Mouse (Mus musculus): ENCODE measurements around the gene Krtap4-7.
"Not testable (repeated sequence)": the region's sequence is repeated elsewhere in the genome, so short reads cannot be mapped to it uniquely, and the experiment has no call there.

Krtap4-7 gene

DNA sequence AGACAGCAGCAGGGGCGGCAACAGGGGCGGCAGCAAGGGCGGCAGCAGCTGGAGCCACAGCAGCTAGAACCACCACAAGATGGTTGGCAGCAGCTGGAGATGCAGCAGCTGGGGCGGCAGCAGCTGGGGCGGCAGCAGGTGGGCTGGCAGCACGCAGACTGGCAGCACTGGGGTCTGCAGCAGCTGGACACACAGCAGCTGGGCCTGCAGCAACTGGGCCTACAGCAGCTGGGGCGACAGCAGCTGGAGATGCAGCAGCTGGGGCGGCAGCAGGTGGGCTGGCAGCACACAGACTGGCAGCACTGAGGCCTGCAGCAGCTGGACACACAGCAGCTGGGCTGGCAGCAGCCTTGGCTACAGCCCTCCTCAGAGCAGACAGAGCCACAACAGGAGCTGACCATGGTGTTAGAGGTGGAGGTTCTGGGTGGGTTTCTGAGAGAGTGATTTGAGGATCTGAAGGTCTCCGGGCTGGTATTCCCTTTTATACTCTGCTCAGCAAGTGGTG lies at the start of gene Krtap4-7:
Krtap4-7 (minus strand) TSS at position 455 of the 505 bp plus-strand sequence.
- not testable (repeated sequence) for DNase-seq (ENCODE audit: low spot score)

DNA sequence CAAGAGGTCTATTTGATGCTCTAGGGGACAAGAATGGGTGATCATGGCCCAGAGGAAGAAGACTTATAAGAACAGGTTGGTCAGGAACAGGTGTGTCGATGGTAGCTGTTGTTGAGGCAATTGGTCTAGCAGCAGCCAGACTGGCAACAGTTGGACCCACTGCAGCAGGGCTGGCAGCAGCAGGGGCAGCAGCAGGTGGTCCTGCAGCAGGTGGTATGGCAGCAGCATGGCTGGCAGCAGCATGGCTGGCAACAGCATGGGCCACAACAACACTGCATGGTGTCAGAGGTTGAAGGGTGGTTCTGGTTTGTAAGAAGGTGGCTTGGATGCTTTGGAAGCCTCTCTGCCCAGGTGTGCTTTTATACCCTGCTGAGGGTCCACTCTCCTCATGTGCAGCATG lies 46.6 kb upstream of the Krtap4-7 start, which contains the start of gene Gm14190:
Gm14190 (minus strand) TSS at position 278 of the 400 bp plus-strand sequence.
- no peak for DNase-seq (ENCODE audit: low spot score)

DNA sequence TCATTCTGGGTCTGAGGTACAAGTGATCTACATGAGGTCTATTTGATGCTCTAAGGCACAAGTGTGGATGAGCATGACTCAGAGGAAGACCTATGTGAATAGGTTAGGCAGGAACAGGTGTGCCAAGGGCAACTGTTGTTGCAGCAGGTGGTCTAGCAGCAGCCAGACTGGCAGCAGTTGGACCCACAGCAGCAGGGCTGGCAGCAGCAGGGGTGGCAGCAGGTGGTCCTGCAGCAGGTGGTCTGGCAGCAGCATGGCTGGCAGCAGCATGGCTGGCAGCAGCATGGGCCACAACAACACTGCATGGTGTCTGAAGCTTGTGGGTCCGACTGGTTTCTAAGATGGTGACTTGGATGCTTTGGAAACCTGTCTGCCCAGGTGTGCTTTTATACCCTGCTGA lies 41.3 kb upstream of the Krtap4-7 start:
- not testable (repeated sequence) for DNase-seq (ENCODE audit: low spot score)

GRCm38 (mm10) chr11:99683481-99683880 lies 39.6 kb upstream of the Krtap4-7 start:
- DNase-seq (ENCODE audit: low spot score), result no peak

- no peak for DNase-seq (ENCODE audit: low spot score)
Measured at GRCm38 (mm10) chr11:99665860-99666259, 22.0 kb upstream of the Krtap4-7 start, which contains the start of gene Krtap4-6. Krtap4-6 (minus strand) TSS chr11:99665960.

- DNase-seq (ENCODE audit: low spot score), result no peak
Measured at GRCm38 (mm10) chr11:99662802-99663201, 18.9 kb upstream of the Krtap4-7 start.

DNA sequence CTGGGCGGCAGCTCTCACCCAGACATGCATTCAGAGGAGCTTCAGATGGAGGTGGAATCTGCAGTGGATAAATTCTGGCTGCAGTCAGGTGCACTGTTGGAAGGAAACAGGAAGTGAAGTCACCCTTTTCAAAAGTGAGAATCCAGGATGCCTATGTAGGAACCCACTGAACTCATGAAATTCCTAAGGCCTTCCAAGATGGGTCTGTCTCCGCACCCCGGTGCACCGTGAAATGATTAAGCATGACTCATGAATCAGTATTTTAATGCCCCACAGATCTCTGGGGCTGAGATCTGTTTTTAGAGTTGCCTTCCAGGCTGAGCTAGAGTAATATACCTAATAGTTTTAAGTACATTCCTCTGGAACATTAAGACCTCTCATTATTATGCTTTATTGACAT lies 15.4 kb upstream of the Krtap4-7 start:
- no peak for DNase-seq (ENCODE audit: low spot score)

- not testable (repeated sequence) for DNase-seq (ENCODE audit: low spot score)
Measured at GRCm38 (mm10) chr11:99658467-99659010, 14.7 kb upstream of the Krtap4-7 start, which contains the start of gene Gm11563. Gm11563 (minus strand) TSS chr11:99658960.

GRCm38 (mm10) chr11:99657051-99657450 lies 13.2 kb upstream of the Krtap4-7 start:
- DNase-seq (ENCODE audit: low spot score), result no peak

GRCm38 (mm10) chr11:99650136-99650535 lies 6.2 kb upstream of the Krtap4-7 start, which contains the start of gene Gm11555:
Gm11555 (minus strand) TSS chr11:99650236.
- DNase-seq (ENCODE audit: low spot score), result no peak

DNA sequence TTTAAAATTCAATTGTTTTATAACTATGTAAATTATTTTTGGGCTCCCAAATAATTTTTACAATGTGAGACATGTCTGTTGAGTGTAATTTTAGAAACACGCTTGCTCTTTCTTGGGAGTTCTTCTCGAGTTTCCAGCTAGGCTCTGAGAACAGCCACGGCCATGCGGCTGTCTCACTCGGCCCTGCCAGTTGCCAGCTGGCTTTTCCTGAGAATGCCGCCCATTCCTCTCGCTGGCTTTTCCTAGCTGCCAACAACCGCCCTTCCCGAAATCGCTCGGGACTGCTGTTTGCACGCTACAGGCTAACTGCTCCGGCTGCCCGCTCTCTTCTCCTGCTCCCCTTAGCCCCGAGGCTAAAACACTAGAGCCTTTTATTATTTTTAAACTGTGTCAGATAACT lies 2.6 kb upstream of the Krtap4-7 start:
- DNase-seq (ENCODE audit: low spot score), result no peak

- DNase-seq (ENCODE audit: low spot score), result no peak
Measured at GRCm38 (mm10) chr11:99644351-99644750, 462 bp upstream of the Krtap4-7 start.

- DNase-seq (ENCODE audit: low spot score), result no peak
Measured at GRCm38 (mm10) chr11:99640926-99641325, 3.0 kb downstream of the Krtap4-7 start.

DNA sequence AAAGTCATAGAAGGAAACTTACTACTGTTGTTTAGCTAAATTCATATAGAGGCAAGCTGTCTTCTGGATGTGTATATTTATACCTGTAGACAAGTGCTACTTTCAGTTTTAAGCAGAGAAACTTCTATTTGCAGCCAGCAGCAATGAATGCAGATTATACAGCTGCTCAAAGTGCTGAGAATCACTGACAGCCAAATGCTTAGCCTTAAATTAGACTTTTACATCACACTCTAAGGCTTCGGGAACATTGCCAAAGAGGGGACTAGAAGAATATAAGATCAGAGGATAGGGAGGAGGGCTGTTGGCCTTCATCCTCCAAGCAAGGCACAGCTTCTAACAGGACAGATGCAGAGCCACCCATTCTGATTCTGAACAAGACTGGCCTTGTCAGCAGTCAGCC lies 6.8 kb downstream of the Krtap4-7 start:
- DNase-seq (ENCODE audit: low spot score), result no peak

- no peak for DNase-seq (ENCODE audit: low spot score)
Measured at GRCm38 (mm10) chr11:99634653-99635134, 9.2 kb downstream of the Krtap4-7 start, which contains the start of gene Krtap4-2. Krtap4-2 (minus strand) TSS chr11:99635084.

DNA sequence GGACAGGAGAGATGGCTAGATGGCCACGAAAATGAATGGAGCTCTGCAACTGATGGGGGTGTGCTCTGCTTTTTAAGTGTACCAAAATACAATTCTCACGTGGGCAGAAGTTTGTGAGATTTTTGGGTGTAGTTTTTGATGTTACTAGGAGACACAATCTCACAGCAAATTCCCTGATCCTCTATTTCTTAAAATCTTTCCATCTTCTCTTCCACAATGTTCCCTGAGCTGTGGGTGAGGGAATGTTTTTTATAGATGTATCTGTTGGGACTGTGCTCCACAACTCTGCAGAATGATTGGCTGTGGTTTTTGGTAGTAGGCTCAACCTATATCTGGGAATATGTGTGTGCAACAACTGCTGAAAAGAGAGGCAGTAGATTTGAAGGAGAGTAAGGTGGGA lies 10.6 kb downstream of the Krtap4-7 start:
- no peak for DNase-seq (ENCODE audit: low spot score)

DNA sequence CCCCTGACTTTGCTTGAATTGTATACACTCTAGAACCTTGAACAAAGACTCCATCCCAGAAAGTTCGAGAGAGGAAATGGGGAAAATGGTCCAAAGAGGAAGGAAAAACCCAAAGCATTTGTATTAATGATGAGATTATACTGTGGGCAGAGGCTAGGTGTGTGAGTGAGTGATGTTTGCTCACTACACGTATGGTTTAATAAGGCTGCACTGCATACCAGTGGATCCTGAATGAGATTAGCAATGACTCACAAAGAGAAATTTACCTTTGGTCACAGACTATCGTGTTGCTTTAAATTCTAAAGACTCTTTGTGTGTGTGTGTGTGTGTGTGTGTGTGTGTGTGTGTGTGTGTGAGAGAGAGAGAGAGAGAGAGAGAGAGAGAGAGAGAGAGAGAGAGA lies 13.0 kb downstream of the Krtap4-7 start:
- DNase-seq (ENCODE audit: low spot score), result no peak

DNA sequence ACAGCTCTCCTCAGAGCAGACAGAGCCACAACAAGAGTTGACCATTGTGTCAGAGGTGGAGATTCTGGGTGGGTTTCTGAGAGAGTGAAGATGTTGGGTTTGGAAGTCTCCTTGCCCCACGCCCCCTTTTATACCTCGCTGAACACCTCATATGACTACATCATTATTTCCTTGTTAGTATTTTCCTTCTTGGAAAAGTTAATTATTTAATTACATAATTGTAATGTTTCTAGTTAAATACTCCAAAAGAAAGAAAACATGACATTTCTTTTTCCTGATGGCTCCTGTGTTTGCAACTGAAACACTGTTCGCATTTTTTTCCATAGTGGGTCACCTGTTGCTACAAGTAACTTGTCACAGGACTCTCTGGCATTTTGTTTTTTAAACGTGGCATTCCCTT lies 15.8 kb downstream of the Krtap4-7 start, which contains the start of gene Krtap4-1:
Krtap4-1 (minus strand) TSS at position 101 of the 400 bp plus-strand sequence.
- DNase-seq (ENCODE audit: low spot score), result no peak

GRCm38 (mm10) chr11:99620335-99620734 lies 23.6 kb downstream of the Krtap4-7 start, which contains the start of gene Gm11562:
Gm11562 (minus strand) TSS chr11:99620435.
- no peak for DNase-seq (ENCODE audit: low spot score)

- no peak for DNase-seq (ENCODE audit: low spot score)
Measured at GRCm38 (mm10) chr11:99614796-99615363, 29.0 kb downstream of the Krtap4-7 start, which contains the start of gene Krtap2-4. Krtap2-4 (minus strand) TSS chr11:99614846.

DNA sequence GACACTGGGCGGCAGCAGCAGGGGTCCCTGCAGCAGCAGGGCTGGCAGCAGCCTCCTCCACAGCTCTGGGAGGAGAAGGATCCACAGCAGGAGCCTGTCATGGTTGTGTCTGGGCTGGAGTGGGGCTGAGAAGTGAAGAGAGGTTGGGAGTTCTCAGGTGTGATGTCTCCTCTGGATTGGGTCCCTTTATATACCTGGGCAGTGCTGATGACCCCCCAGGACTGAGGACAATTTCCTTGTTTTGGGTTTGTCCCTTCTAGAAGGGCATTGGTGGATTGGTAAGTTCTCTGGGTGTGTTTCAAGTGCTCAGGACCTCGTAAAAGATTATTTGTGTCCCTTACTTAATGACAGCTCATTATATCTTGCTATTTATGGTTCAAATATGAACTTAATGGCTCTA lies 33.8 kb downstream of the Krtap4-7 start, which contains the start of gene Gm11937:
Gm11937 (minus strand) TSS at position 101 of the 400 bp plus-strand sequence.
- not testable (repeated sequence) for DNase-seq (ENCODE audit: low spot score)

DNA sequence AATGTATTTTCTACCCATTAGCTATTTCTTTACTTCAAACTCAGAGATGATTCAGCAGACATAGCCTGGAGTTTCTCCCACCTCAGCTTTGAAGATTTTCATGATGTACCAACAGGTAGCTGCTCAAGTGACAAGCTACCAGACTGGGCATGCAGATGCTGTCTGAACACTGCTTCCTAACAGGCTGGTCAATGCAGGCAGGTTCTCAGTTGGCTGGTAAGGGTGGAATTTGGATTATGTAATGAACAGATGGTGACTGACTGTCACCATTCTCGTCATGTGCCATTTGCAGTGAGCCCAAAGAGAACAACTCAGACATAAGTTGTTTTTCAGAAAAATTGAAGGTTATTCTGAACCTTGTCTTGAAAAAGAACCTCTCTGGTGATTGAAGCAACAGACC lies 34.8 kb downstream of the Krtap4-7 start:
- DNase-seq (ENCODE audit: low spot score), result no peak

- not testable (repeated sequence) for DNase-seq (ENCODE audit: low spot score)
Measured at GRCm38 (mm10) chr11:99603208-99603607, 40.7 kb downstream of the Krtap4-7 start, which contains the start of gene Gm11938. Gm11938 (minus strand) TSS chr11:99603308.
